Mouse (Mus musculus) intestine, embryonic 15.5 days (tissue): Measurements from ENCODE around the gene Relb. TPM values are rescaled to one million over a fixed set of nuclear protein-coding genes. Genes with fewer than 3 reads are reported as not detected.

Experiments
- ATAC-seq: fragments of 200-750 bp; cut with Nextera tagmentation; 2 replicates; pipeline ENCODE4 v1.8.0; 2017; ENCODE audit warnings: moderate TSS enrichment, moderate library complexity
- H3K27ac ChIP-seq: fragments of 300-500 bp; sonication (generic); 2 replicates; pipeline ENCODE4 v1.5.1; 2015; ENCODE audit warnings: mild to moderate bottlenecking, inconsistent platforms
- H3K27me3 ChIP-seq: fragments of 300-500 bp; sonication (generic); replicated peaks from 2 replicates; pipeline ENCODE4 v1.6.1; 2015; ENCODE audit warnings: inconsistent platforms
- H3K36me3 ChIP-seq: fragments of 300-500 bp; sonication (generic); 2 replicates; pipeline ENCODE4 v1.6.1; 2015; ENCODE audit warnings: inconsistent platforms
- H3K4me1 ChIP-seq: fragments of 300-500 bp; sonication (generic); replicated peaks from 2 replicates; pipeline ENCODE4 v1.6.1; 2015; ENCODE audit warnings: inconsistent platforms
- H3K4me2 ChIP-seq: fragments of 300-500 bp; sonication (generic); replicated peaks from 2 replicates; pipeline ENCODE4 v1.6.1; 2015; ENCODE audit warnings: mild to moderate bottlenecking, inconsistent platforms
- H3K4me3 ChIP-seq: fragments of 300-500 bp; sonication (generic); replicated peaks from 2 replicates; pipeline ENCODE4 v1.5.1; 2015; ENCODE audit warnings: inconsistent platforms
- H3K9ac ChIP-seq: fragments of 300-500 bp; sonication (generic); 2 replicates; pipeline ENCODE4 v1.6.1; 2015; ENCODE audit warnings: inconsistent platforms
- H3K9me3 ChIP-seq: fragments of 300-500 bp; sonication (generic); 2 replicates; pipeline ENCODE4 v1.6.1; 2016; ENCODE audit warnings: inconsistent platforms
- WGBS: fragments of 180-500 bp; shearing (Covaris S2); methylation state at CpG from one replicate; pipeline ENCODE4 v1.1.7; 2015; 5-methylcytosine and 5-hydroxymethylcytosine counted together
- polyA plus RNA-seq: library from polyadenylated mRNA; unstranded; fragments of >200 nt; fragmentation: Nextera tagmentation; extraction: Ambion mirVana; gene quantifications from 2 replicates; pipeline ENCODE4 v1.2.1, GENCODE M21; 2015

The Relb gene
- polyA plus RNA-seq, 1 experiment from 2014 or later, result 8.6 TPM

- Histone ChIP-seq H3K4me3 (peak overlapping the region; percentile 96), H3K36me3 (peaks cover 16% of the 10 kb centered on the region), H3K9me3 (no peaks in the 10 kb centered on the region), H3K27ac (peak overlapping the region; percentile 92), H3K4me1 (peaks cover 45% of the 10 kb centered on the region), H3K27me3 (no peaks in the 10 kb centered on the region), H3K4me2 (peak overlapping the region; percentile 78), H3K9ac (peak overlapping the region; percentile 98)
- no peak for ATAC-seq
- WGBS, result 0% methylated on average over 11 of the region's 11 CpGs
Measured at GRCm38 (mm10) chr7:19561431-19561764, 67.8 kb downstream of the Relb start.

GRCm38 (mm10) chr7:19560491-19561260 is 68.6 kb downstream of the Relb start:
- Histone ChIP-seq H3K27me3 (no peaks in the 10 kb centered on the region), H3K36me3 (peaks cover 15% of the 10 kb centered on the region), H3K9me3 (no peaks in the 10 kb centered on the region), H3K9ac (peak overlapping the region; percentile 98), H3K27ac (0 out of 2 replicates have a peak overlapping the region, but pooled peaks have one; percentile 92), H3K4me1 (peaks cover 45% of the 10 kb centered on the region), H3K4me2 (peak overlapping the region; percentile 78), H3K4me3 (peak overlapping the region; percentile 96)
- ATAC-seq, result no peak
- 13% methylated on average over 11 of the region's 11 CpGs for WGBS

- H3K4me3 ChIP-seq, result no peak overlapping the region
- peaks cover 45% of the 10 kb centered on the region for H3K4me1 ChIP-seq
- H3K27me3 ChIP-seq, result no peaks in the 10 kb centered on the region
- 0 out of 2 replicates have a peak, but pooled peaks cover 4% of the 10 kb centered on the region for H3K36me3 ChIP-seq
- 48% methylated on average over 2 of the region's 2 CpGs for WGBS
- H3K27ac ChIP-seq, result 0 out of 2 replicates have a peak overlapping the region, but pooled peaks have one; percentile 13
- H3K4me2 ChIP-seq, result no peak overlapping the region
- no peaks in the 10 kb centered on the region for H3K9me3 ChIP-seq
- no peak overlapping the region for H3K9ac ChIP-seq
- no peak for ATAC-seq
Measured at GRCm38 (mm10) chr7:19558965-19559364, 70.3 kb downstream of the Relb start.

GRCm38 (mm10) chr7:19557982-19558900 is 71.0 kb downstream of the Relb start:
- ATAC-seq, result no peak
- 91% methylated on average over 6 of the region's 6 CpGs for WGBS
- H3K27me3 ChIP-seq, result no peaks in the 10 kb centered on the region
- 0 out of 2 replicates have a peak overlapping the region, but pooled peaks have one; percentile 13 for H3K27ac ChIP-seq
- H3K36me3 ChIP-seq, result 0 out of 2 replicates have a peak, but pooled peaks cover 5% of the 10 kb centered on the region
- H3K4me3 ChIP-seq, result no peak overlapping the region
- H3K4me1 ChIP-seq, result peaks cover 41% of the 10 kb centered on the region
- no peak overlapping the region for H3K4me2 ChIP-seq
- H3K9ac ChIP-seq, result no peak overlapping the region
- H3K9me3 ChIP-seq, result no peaks in the 10 kb centered on the region

GRCm38 (mm10) chr7:19557086-19557485 is 72.2 kb downstream of the Relb start:
- H3K9ac ChIP-seq, result no peak overlapping the region
- no peak overlapping the region for H3K27ac ChIP-seq
- H3K4me2 ChIP-seq, result no peak overlapping the region

More at GRCm38 (mm10) chr7:19557086-19557485, 72.2 kb downstream of the Relb start:
- 87% methylated on average over 2 of the region's 2 CpGs for WGBS
- Histone ChIP-seq H3K4me1 (peaks cover 47% of the 10 kb centered on the region), H3K36me3 (0 out of 2 replicates have a peak, but pooled peaks cover 5% of the 10 kb centered on the region), H3K27me3 (no peaks in the 10 kb centered on the region), H3K9me3 (no peaks in the 10 kb centered on the region), H3K4me3 (no peak overlapping the region)
- no peak for ATAC-seq

Other genes starting within 250 kb of the Relb start
- gene Ercc2, start 247.4 kb downstream of the Relb start, polyA plus RNA-seq, result 16.7 and 17.3 TPM in 2 replicates
- 3.7 and 4.7 TPM in 2 replicates for gene Klc3, start 225.3 kb downstream of the Relb start, polyA plus RNA-seq
- gene Ckm, start 224.7 kb downstream of the Relb start, polyA plus RNA-seq, result 5.1 and 9.0 TPM in 2 replicates
- 5.8 and 6.1 TPM in 2 replicates for gene Mark4, start 170.6 kb downstream of the Relb start, polyA plus RNA-seq
- 0.50 and 0.53 TPM in 2 replicates for gene Exoc3l2, start 166.1 kb downstream of the Relb start, polyA plus RNA-seq
- 1.9 and 2.2 TPM in 2 replicates for gene Bloc1s3, start 121.1 kb downstream of the Relb start, polyA plus RNA-seq
- gene Trappc6a, start 121.0 kb downstream of the Relb start, polyA plus RNA-seq, result 124 and 137 TPM in 2 replicates
- gene Nkpd1, start 111.6 kb downstream of the Relb start, polyA plus RNA-seq, result 0.10 and 0.11 TPM in 2 replicates
- gene Ppp1r37, start 66.4 kb downstream of the Relb start, polyA plus RNA-seq, result 18.3 and 21.8 TPM in 2 replicates
- gene Zfp296, start 52.2 kb downstream of the Relb start, polyA plus RNA-seq, result 0.63 and 0.95 TPM in 2 replicates
- 131 and 140 TPM in 2 replicates for gene Gemin7, start 51.8 kb downstream of the Relb start, polyA plus RNA-seq
- gene Clasrp, start 25.0 kb downstream of the Relb start, polyA plus RNA-seq, result 34.2 and 38.3 TPM in 2 replicates
- 77.2 and 85.6 TPM in 2 replicates for gene Clptm1, start 35.6 kb upstream of the Relb start, polyA plus RNA-seq
- gene Apoc2, start 48.5 kb upstream of the Relb start, polyA plus RNA-seq, result 164 and 258 TPM in 2 replicates
- gene Gm44805, start 52.0 kb upstream of the Relb start, polyA plus RNA-seq, result 0.71 and 1.2 TPM in 2 replicates
- 4.7 and 7.0 TPM in 2 replicates for gene Apoc4, start 52.0 kb upstream of the Relb start, polyA plus RNA-seq
- gene Apoc1, start 63.2 kb upstream of the Relb start, polyA plus RNA-seq, result 27.1 and 34.7 TPM in 2 replicates
- 296 and 325 TPM in 2 replicates for gene Apoe, start 69.8 kb upstream of the Relb start, polyA plus RNA-seq
- gene Tomm40, start 86.0 kb upstream of the Relb start, polyA plus RNA-seq, result 208 and 215 TPM in 2 replicates
- gene Nectin2, start 121.0 kb upstream of the Relb start, polyA plus RNA-seq, result 148 and 154 TPM in 2 replicates
- gene Bcam, start 141.6 kb upstream of the Relb start, polyA plus RNA-seq, result 76.9 and 79.4 TPM in 2 replicates
- gene Cblc, start 167.4 kb upstream of the Relb start, polyA plus RNA-seq, result 24.5 and 26.4 TPM in 2 replicates
- gene Bcl3, start 193.3 kb upstream of the Relb start, polyA plus RNA-seq, result 13.3 and 13.9 TPM in 2 replicates
- 0.14 and 0.16 TPM in 2 replicates for gene Gm19345, start 222.6 kb upstream of the Relb start, polyA plus RNA-seq
- not detected in 2 replicates for gene Ceacam16, start 231.9 kb upstream of the Relb start, polyA plus RNA-seq